Mouse (Mus musculus): ENCODE measurements around the gene Fuom. TPM values are rescaled to one million over a fixed set of nuclear protein-coding genes. Genes with fewer than 3 reads are reported as not detected.

Gene Fuom
- 12.2 TPM for polyA plus RNA-seq (2017; shearing (Covaris generic))

DNA sequence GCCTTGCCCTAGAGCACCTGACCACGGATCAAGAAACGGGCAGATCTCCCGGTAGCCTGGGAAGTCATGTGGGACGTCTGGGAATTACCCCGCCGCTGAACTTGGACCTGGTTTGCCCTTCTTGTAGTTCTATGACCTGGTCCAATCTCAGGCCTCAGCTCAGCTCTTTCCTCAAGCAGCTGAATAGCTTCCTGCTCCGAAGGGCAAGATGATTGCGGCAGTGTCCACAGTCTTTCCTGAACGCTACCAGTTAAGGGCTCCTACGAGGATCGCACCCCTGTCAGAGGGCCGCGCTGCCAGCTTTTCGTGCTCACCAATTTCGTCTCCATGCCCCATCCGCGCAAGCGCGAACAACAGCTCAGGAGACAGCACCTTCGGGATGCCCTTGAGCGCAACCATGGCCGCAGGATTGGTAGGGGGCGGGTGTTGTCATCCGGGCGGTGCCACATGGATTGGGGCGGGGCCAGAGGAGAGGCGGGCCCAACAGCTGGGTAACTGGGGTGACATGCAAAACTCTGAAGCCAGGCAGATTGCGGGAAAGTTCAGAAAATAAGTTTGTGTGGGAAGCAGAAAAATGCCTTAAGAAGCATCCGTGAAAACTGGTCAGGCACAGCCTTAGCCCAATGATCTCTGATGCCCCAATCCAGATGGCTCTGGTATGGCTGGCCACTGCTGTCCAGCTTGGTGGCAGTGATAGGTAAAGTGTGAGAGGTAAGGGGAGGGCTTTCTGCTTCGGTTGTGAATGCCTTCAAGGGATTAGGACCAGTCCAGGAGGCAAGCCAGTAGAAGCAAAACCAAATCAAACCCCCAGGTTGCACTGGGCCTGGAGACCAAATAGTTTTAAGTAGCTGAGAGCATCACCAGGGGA lies at the start of gene Fuom:
Gene Fuom (minus strand): TSS at position 449 of the 868 bp plus-strand sequence.

GRCm38 (mm10) chr7:140137135-140138020 lies 35.1 kb upstream of the Fuom start, which contains the start of gene Mtg1:
Mtg1 (plus strand) TSS chr7:140137564.

DNA sequence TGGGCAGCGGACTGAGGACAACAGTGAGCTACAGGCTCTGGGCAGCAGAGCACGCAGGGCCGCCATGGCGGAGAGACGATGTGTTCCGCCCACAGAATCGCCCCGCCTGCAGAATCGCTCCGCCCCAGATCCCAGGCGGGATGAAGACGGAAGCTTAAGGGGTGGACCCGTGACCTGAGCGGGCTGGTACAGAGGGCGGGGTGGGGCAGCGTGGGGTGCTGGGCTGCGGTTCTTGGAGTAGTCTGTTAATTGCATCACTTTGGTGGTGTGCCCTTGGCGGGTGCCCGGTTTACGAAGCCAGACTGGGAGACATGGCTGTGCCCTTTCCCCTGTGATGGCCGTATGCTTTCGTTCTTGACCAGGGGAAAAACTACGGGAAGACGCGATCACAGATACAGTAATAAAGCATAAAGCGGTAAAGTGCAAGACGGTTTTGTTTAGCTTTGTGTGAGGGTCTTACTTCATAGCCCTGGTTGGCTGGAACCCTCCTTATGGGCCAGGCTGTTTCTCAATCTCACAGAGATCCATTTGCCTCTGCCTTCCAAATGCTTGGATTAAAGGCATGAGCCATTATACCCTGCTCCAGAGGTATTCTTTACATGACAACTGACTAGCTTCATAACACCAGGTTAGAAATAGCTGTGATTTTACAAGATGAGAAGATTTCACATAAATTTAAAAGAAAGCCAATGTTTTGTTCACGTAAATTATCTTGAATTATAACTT lies 14.3 kb upstream of the Fuom start, which contains the start of gene Echs1:
Gene Echs1 (minus strand): TSS at position 148 of the 726 bp plus-strand sequence.

GRCm38 (mm10) chr7:140115583-140116328 lies 13.5 kb upstream of the Fuom start, which contains the start of gene Paox:
Paox (plus strand) TSS chr7:140115799.

DNA sequence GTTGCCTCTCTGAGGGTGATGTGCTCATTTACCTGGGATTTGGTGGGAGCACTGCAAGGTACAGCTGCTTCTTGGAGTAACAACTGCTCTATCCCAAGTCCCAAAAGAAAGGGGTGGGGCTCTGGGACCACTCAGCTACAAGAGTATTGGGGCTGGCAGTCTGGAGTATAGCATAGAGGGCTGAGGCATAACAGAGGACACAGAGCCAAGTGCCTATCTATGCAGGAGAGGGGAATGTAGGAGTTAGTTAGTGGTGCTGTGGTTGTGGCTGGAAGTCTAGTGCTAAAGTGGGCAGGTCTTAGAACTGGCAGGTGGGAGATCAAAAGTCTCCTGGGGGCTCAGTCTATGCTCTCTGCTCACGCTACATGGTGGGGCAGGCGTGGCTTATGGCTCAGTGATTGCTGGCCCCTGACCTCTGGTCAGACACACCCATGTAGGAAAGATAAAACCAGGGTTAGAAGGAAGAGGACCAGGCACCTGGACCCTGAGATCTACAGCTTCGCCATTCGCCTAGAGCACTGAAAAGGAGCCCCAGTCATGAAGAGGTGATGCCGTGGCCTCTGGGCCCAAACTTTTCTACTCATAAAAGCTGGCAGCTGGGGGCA lies 9.2 kb downstream of the Fuom start, which contains the start of gene Prap1:
Gene Prap1 (plus strand): TSS at position 472 of the 605 bp plus-strand sequence.

DNA sequence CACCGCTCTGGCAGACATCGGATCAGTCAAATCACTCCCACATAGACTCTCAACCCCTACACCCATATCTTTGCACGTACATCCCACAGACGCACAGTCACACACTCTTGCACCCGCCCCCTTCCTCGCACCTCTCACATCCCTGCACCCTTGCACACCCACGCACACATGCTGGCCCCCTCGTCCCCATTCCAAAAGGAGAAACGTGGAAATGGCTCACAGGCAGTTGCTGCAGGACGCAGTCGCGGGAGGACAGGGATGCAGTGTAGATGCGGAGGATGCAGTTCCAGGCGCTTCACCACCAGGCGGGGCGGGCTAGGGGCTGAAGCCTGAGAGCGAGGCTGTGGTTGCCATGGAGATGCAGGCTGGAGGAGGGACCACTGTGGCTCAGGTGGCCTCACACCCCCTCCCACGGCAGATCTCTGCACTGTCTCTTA lies 20.0 kb downstream of the Fuom start, which contains the start of gene Caly:
Gene Caly (minus strand): TSS at position 307 of the 437 bp plus-strand sequence.

GRCm38 (mm10) chr7:140048361-140049114 lies 53.7 kb downstream of the Fuom start, which contains the start of gene Msx3:
Msx3 (minus strand) TSS chr7:140049089.

Other genes starting within 250 kb of the Fuom start
- gene Kndc1, start 207.7 kb downstream of the Fuom start, polyA plus RNA-seq (2017; shearing (Covaris generic)), result 0.53 TPM
- gene Utf1, start 158.7 kb downstream of the Fuom start, polyA plus RNA-seq (2017; shearing (Covaris generic)), result 4.1 TPM
- gene 6430531B16Rik, start 123.7 kb downstream of the Fuom start, polyA plus RNA-seq (2017; shearing (Covaris generic)), result 0.24 TPM
- 18.0 TPM for gene Adam8, start 109.9 kb downstream of the Fuom start, polyA plus RNA-seq (2017; shearing (Covaris generic))
- 66.2 TPM for gene Zfp511, start 66.0 kb downstream of the Fuom start, polyA plus RNA-seq (2017; shearing (Covaris generic))
- gene Tubgcp2, start 65.8 kb downstream of the Fuom start, polyA plus RNA-seq (2017; shearing (Covaris generic)), result 34.2 TPM
- gene Msx3, start 53.4 kb downstream of the Fuom start, polyA plus RNA-seq (2017; shearing (Covaris generic)), result not detected
- gene Caly, start 19.9 kb downstream of the Fuom start, polyA plus RNA-seq (2017; shearing (Covaris generic)), result not detected
- not detected for gene Prap1, start 9.0 kb downstream of the Fuom start, polyA plus RNA-seq (2017; shearing (Covaris generic))
- 3.5 TPM for gene Paox, start 13.4 kb upstream of the Fuom start, polyA plus RNA-seq (2017; shearing (Covaris generic))
- 60.8 TPM for gene Echs1, start 14.0 kb upstream of the Fuom start, polyA plus RNA-seq (2017; shearing (Covaris generic))
- 30.8 TPM for gene Mtg1, start 35.1 kb upstream of the Fuom start, polyA plus RNA-seq (2017; shearing (Covaris generic))
- not detected for gene Sprn, start 52.4 kb upstream of the Fuom start, polyA plus RNA-seq (2017; shearing (Covaris generic))
- gene Olfr522, start 62.3 kb upstream of the Fuom start, polyA plus RNA-seq (2017; shearing (Covaris generic)), result not detected
- not detected for gene Olfr523, start 70.8 kb upstream of the Fuom start, polyA plus RNA-seq (2017; shearing (Covaris generic))
- gene Olfr524, start 103.5 kb upstream of the Fuom start, polyA plus RNA-seq (2017; shearing (Covaris generic)), result not detected
- not detected for gene Cd163l1, start 115.8 kb upstream of the Fuom start, polyA plus RNA-seq (2017; shearing (Covaris generic))
- gene 5830411N06Rik, start 144.8 kb upstream of the Fuom start, polyA plus RNA-seq (2017; shearing (Covaris generic)), result 0.56 TPM
- gene Olfr525, start 218.4 kb upstream of the Fuom start, polyA plus RNA-seq (2017; shearing (Covaris generic)), result not detected
- gene Olfr527, start 231.6 kb upstream of the Fuom start, polyA plus RNA-seq (2017; shearing (Covaris generic)), result not detected

All from activated CD4-positive, CD25-positive, alpha-beta regulatory T cell, adult 9 weeks (primary cell).